Mouse (Mus musculus): ENCODE measurements around the gene Commd8. TPM values are rescaled to one million over a fixed set of nuclear protein-coding genes. Genes with fewer than 3 reads are reported as not detected.

Gene Commd8
- polyA plus RNA-seq, 1 experiment from 2014 or later = 155 TPM

- Histone ChIP-seq H3K27ac (ENCODE audit: low read length) (peak overlapping the region; percentile 25), H3K36me3 (ENCODE audit: control insufficient read depth, insufficient read depth, low read length) (no peaks in the 10 kb centered on the region), H3K4me1 (ENCODE audit: control insufficient read depth, insufficient read depth, low read length) (peaks cover 7% of the 10 kb centered on the region), H3K9me3 (replicated peaks; ENCODE audit: control insufficient read depth, low read length, poor library complexity, severe bottlenecking) (no peaks in the 10 kb centered on the region), H3K9ac (ENCODE audit: low read depth, low read length) (peak overlapping the region; percentile 70), H3K4me3 (ENCODE audit: low read depth, low read length) (peak overlapping the region; percentile 61), H3K27me3 (ENCODE audit: control insufficient read depth, insufficient read depth, low read depth, low read length) (no peaks in the 10 kb centered on the region), H3K4me2 (ENCODE audit: low read length) (peak overlapping the region; percentile 74)
- ATAC-seq = peak; percentile 98
- WGBS = under 1% methylated on average over 32 of the region's 32 CpGs
Observed at GRCm38 (mm10) chr5:72203028-72203733, 35.2 kb upstream of the Commd8 start.

DNA sequence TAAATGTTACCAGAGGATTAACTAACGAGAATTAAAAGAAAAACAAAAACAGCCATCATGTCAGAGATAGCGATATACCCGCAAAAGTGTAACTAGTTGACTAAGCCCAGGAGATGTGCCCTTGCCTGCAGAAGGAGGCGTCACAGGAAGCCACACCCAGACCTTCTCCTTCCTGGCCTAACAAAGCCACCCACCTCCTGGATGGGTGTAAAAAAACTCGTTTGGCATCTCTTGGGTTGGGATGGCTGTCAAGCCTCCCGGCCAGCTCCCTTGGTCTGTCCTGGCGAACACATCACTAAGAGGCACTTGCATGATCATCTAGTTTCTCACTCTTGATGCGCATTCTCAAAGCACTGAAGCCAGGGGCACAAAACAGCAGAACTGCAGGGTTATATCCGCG lies 34.0 kb upstream of the Commd8 start:
- 39% methylated on average over 10 of the region's 10 CpGs for WGBS
- H3K4me1 ChIP-seq (ENCODE audit: control insufficient read depth, insufficient read depth, low read length) = peaks cover 7% of the 10 kb centered on the region
- H3K27me3 ChIP-seq (ENCODE audit: control insufficient read depth, insufficient read depth, low read depth, low read length) = no peaks in the 10 kb centered on the region
- no peak overlapping the region for H3K4me3 ChIP-seq (ENCODE audit: low read depth, low read length)
- H3K9me3 ChIP-seq (replicated peaks; ENCODE audit: control insufficient read depth, low read length, poor library complexity, severe bottlenecking) = no peaks in the 10 kb centered on the region
- no peak overlapping the region for H3K9ac ChIP-seq (ENCODE audit: low read depth, low read length)
- H3K27ac ChIP-seq (ENCODE audit: low read length) = no peak overlapping the region
- H3K4me2 ChIP-seq (ENCODE audit: low read length) = 0 out of 2 replicates have a peak overlapping the region, but pooled peaks have one; percentile 5
- no peaks in the 10 kb centered on the region for H3K36me3 ChIP-seq (ENCODE audit: control insufficient read depth, insufficient read depth, low read length)
- no peak for ATAC-seq

DNA sequence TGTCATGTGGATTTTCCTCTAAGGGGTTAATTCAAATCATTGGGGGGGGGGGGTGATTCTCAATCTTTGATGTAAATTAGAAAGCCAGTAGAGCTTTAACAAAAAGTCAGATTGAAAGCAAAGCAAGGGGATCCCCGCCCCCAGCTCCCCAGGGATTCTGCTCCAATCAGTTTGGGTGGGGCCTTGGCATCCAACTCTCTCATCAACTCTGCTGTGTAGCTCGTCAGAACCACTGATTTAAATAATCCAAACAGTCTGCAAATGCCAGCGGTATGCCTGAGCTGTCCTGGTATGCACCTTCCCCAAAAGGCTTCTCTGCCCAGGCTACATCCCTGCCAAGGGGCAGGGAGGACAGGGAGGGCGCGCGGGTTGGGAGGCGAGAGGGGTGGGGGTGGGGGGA lies 33.6 kb upstream of the Commd8 start:
- ATAC-seq = no peak
- Histone ChIP-seq H3K9ac (ENCODE audit: low read depth, low read length) (no peak overlapping the region), H3K27me3 (ENCODE audit: control insufficient read depth, insufficient read depth, low read depth, low read length) (no peaks in the 10 kb centered on the region), H3K36me3 (ENCODE audit: control insufficient read depth, insufficient read depth, low read length) (no peaks in the 10 kb centered on the region), H3K27ac (ENCODE audit: low read length) (no peak overlapping the region), H3K4me1 (ENCODE audit: control insufficient read depth, insufficient read depth, low read length) (peaks cover 7% of the 10 kb centered on the region), H3K4me2 (ENCODE audit: low read length) (0 out of 2 replicates have a peak overlapping the region, but pooled peaks have one; percentile 5), H3K9me3 (replicated peaks; ENCODE audit: control insufficient read depth, low read length, poor library complexity, severe bottlenecking) (no peaks in the 10 kb centered on the region), H3K4me3 (ENCODE audit: low read depth, low read length) (no peak overlapping the region)
- 24% methylated on average over 7 of the region's 7 CpGs for WGBS

- Histone ChIP-seq H3K4me3 (ENCODE audit: low read depth, low read length) (no peak overlapping the region), H3K4me2 (ENCODE audit: low read length) (no peak overlapping the region), H3K9me3 (replicated peaks; ENCODE audit: control insufficient read depth, low read length, poor library complexity, severe bottlenecking) (0 out of 2 replicates have a peak, but pooled peaks cover 4% of the 10 kb centered on the region), H3K4me1 (ENCODE audit: control insufficient read depth, insufficient read depth, low read length) (no peaks in the 10 kb centered on the region), H3K36me3 (ENCODE audit: control insufficient read depth, insufficient read depth, low read length) (no peaks in the 10 kb centered on the region), H3K27ac (ENCODE audit: low read length) (no peak overlapping the region), H3K27me3 (ENCODE audit: control insufficient read depth, insufficient read depth, low read depth, low read length) (no peaks in the 10 kb centered on the region), H3K9ac (ENCODE audit: low read depth, low read length) (no peak overlapping the region)
- ATAC-seq = no peak
- WGBS = 90% methylated on average over 1 of the region's 1 CpGs
Observed at GRCm38 (mm10) chr5:72195442-72195841, 27.5 kb upstream of the Commd8 start.

- WGBS = 93% methylated on average over 5 of the region's 5 CpGs
- no peak overlapping the region for H3K27ac ChIP-seq (ENCODE audit: low read length)
- no peak overlapping the region for H3K4me2 ChIP-seq (ENCODE audit: low read length)
- no peak overlapping the region for H3K4me3 ChIP-seq (ENCODE audit: low read depth, low read length)
- no peaks in the 10 kb centered on the region for H3K36me3 ChIP-seq (ENCODE audit: control insufficient read depth, insufficient read depth, low read length)
- 0 out of 2 replicates have a peak, but pooled peaks cover 4% of the 10 kb centered on the region for H3K9me3 ChIP-seq (replicated peaks; ENCODE audit: control insufficient read depth, low read length, poor library complexity, severe bottlenecking)
- no peak for ATAC-seq
- H3K4me1 ChIP-seq (ENCODE audit: control insufficient read depth, insufficient read depth, low read length) = no peaks in the 10 kb centered on the region
- H3K27me3 ChIP-seq (ENCODE audit: control insufficient read depth, insufficient read depth, low read depth, low read length) = no peaks in the 10 kb centered on the region
- H3K9ac ChIP-seq (ENCODE audit: low read depth, low read length) = no peak overlapping the region
Observed at GRCm38 (mm10) chr5:72191932-72192331, 23.9 kb upstream of the Commd8 start.

DNA sequence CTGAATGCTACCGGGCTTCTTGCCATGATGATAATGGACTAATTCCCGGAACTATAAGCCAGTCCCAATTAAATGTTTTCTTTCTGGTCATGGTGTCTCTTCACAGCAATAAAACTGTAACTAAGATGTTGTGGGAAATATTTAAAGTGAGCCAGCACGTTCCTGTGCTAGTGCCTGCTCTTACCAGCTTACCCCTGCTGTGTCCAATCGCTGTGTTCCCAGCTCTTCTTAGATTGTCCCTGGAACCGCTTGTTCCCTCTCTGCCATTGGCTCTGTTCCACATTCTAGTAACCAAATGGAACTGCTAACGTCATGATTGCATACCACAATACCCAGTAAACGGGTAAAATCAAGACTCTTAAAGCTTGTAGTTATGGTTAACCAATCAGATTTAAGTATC lies 23.2 kb upstream of the Commd8 start:
- WGBS = 81% methylated on average over 7 of the region's 7 CpGs

DNA sequence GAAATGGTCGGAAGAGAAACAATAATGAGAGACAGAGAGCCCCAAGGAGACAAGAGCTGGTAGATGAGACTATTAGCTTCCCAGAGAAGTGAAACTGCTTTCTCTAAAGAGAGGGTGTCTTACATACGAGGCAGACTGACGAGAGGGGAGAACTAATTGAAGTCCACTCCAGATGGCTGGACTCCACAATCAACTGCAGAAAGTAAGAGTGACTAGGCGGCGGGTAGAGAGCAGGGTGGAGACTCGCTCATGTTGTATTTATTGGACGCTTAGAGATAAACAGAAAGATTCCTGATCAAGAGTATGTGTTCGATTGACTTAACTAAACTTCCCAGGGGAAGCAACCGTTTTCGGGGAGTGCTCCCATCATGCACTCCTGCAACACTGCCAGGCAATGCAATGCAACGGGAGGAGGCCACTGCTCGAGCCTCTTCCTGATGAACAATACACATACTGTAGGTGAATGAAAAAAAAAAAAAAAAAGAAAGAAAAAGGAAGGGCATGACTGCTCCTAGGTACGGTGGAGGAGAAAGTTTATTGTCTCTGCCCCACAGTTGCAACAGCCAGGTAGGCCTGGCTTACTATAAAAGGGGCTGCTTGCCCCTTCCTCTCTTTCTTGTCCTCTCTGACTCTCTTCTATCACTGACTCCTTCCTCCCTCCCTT lies 16.6 kb upstream of the Commd8 start:
- Histone ChIP-seq H3K4me1 (ENCODE audit: control insufficient read depth, insufficient read depth, low read length) (no peaks in the 10 kb centered on the region), H3K4me3 (ENCODE audit: low read depth, low read length) (no peak overlapping the region), H3K9ac (ENCODE audit: low read depth, low read length) (no peak overlapping the region), H3K9me3 (replicated peaks; ENCODE audit: control insufficient read depth, low read length, poor library complexity, severe bottlenecking) (no peaks in the 10 kb centered on the region), H3K36me3 (ENCODE audit: control insufficient read depth, insufficient read depth, low read length) (no peaks in the 10 kb centered on the region), H3K27me3 (ENCODE audit: control insufficient read depth, insufficient read depth, low read depth, low read length) (no peaks in the 10 kb centered on the region), H3K27ac (ENCODE audit: low read length) (no peak overlapping the region), H3K4me2 (ENCODE audit: low read length) (no peak overlapping the region)
- 85% methylated on average over 13 of the region's 13 CpGs for WGBS
- ATAC-seq = no peak

More for the DNA sequence above, 23.2 kb upstream of the Commd8 start:
- Histone ChIP-seq H3K27ac (ENCODE audit: low read length) (no peak overlapping the region), H3K27me3 (ENCODE audit: control insufficient read depth, insufficient read depth, low read depth, low read length) (no peaks in the 10 kb centered on the region), H3K36me3 (ENCODE audit: control insufficient read depth, insufficient read depth, low read length) (no peaks in the 10 kb centered on the region), H3K9me3 (replicated peaks; ENCODE audit: control insufficient read depth, low read length, poor library complexity, severe bottlenecking) (0 out of 2 replicates have a peak, but pooled peaks cover 4% of the 10 kb centered on the region), H3K4me2 (ENCODE audit: low read length) (no peak overlapping the region), H3K4me3 (ENCODE audit: low read depth, low read length) (no peak overlapping the region), H3K9ac (ENCODE audit: low read depth, low read length) (no peak overlapping the region), H3K4me1 (ENCODE audit: control insufficient read depth, insufficient read depth, low read length) (no peaks in the 10 kb centered on the region)
- ATAC-seq = no peak

DNA sequence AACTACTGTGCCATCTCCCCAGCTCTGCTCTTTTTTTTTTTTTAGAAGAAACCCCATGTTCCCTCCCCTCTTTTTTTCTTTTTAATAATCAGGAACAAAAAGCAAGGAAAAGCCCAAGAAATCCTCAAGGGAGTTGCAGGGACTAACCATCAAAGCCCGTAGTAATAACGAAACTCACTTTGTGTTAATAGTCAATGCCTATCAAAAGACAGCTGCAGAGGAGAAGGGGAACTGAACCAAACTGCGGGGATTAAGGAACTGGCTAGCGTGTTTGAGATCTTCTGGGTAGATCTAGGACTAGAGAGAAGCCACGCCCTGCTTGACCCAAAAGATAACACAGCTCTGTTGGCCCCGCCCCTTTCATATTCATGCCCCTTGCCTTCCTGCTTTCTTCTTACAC lies 15.9 kb upstream of the Commd8 start:
- Histone ChIP-seq H3K9ac (ENCODE audit: low read depth, low read length) (no peak overlapping the region), H3K27me3 (ENCODE audit: control insufficient read depth, insufficient read depth, low read depth, low read length) (no peaks in the 10 kb centered on the region), H3K36me3 (ENCODE audit: control insufficient read depth, insufficient read depth, low read length) (no peaks in the 10 kb centered on the region), H3K4me3 (ENCODE audit: low read depth, low read length) (no peak overlapping the region), H3K27ac (ENCODE audit: low read length) (no peak overlapping the region), H3K4me2 (ENCODE audit: low read length) (no peak overlapping the region), H3K9me3 (replicated peaks; ENCODE audit: control insufficient read depth, low read length, poor library complexity, severe bottlenecking) (no peaks in the 10 kb centered on the region), H3K4me1 (ENCODE audit: control insufficient read depth, insufficient read depth, low read length) (no peaks in the 10 kb centered on the region)
- WGBS = 78% methylated on average over 6 of the region's 6 CpGs
- ATAC-seq = no peak

DNA sequence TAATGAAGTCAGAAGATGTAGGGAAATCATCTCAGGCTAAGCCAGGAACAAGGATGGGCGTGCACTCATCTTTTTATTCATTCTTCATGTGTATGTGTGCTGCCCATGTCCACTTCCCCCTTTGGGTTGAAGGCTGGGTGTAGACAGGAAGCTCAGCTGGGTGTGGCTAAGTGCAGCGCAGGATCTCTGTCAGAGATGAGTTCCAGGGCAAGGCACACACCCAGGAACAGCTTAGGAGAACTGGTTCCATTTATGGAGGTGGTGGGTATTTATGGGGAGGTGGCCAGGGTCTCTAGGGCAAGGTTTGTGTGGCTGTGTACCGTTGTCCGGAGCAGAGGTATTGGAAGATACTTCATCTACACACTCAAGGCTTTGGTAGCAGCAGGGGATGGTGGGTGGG lies 14.8 kb upstream of the Commd8 start:
- no peak for ATAC-seq
- Histone ChIP-seq H3K4me2 (ENCODE audit: low read length) (no peak overlapping the region), H3K9me3 (replicated peaks; ENCODE audit: control insufficient read depth, low read length, poor library complexity, severe bottlenecking) (no peaks in the 10 kb centered on the region), H3K36me3 (ENCODE audit: control insufficient read depth, insufficient read depth, low read length) (no peaks in the 10 kb centered on the region), H3K4me3 (ENCODE audit: low read depth, low read length) (no peak overlapping the region), H3K27ac (ENCODE audit: low read length) (no peak overlapping the region), H3K27me3 (ENCODE audit: control insufficient read depth, insufficient read depth, low read depth, low read length) (no peaks in the 10 kb centered on the region), H3K4me1 (ENCODE audit: control insufficient read depth, insufficient read depth, low read length) (no peaks in the 10 kb centered on the region), H3K9ac (ENCODE audit: low read depth, low read length) (no peak overlapping the region)
- 91% methylated on average over 4 of the region's 4 CpGs for whole genome bisulfite sequencing
